Mouse (Mus musculus) kidney, embryonic 15.5 days (tissue): Measurements from ENCODE around the gene Ipo4. TPM values are rescaled to one million over a fixed set of nuclear protein-coding genes. Genes with fewer than 3 reads are reported as not detected.

Source experiments
- ATAC-seq: fragments of 200-750 bp; cut with Nextera tagmentation; replicated peaks from 2 replicates; pipeline ENCODE4 v1.8.0; 2017; ENCODE audit warnings: moderate TSS enrichment; ENCODE audit not compliant: low FRiP score
- H3K27ac ChIP-seq: fragments of 300-500 bp; sonication (generic); 2 replicates; pipeline ENCODE4 v1.5.1; 2015; ENCODE audit warnings: mild to moderate bottlenecking, inconsistent platforms
- H3K27me3 ChIP-seq: fragments of 300-500 bp; sonication (generic); 2 replicates; pipeline ENCODE4 v1.6.1; 2015; ENCODE audit warnings: inconsistent platforms
- H3K36me3 ChIP-seq: fragments of 300-500 bp; sonication (generic); 2 replicates; pipeline ENCODE4 v1.6.1; 2015; ENCODE audit warnings: inconsistent platforms
- H3K4me1 ChIP-seq: fragments of 300-500 bp; sonication (generic); 2 replicates; pipeline ENCODE4 v1.6.1; 2015; ENCODE audit warnings: inconsistent platforms
- H3K4me2 ChIP-seq: fragments of 300-500 bp; sonication (generic); 2 replicates; pipeline ENCODE4 v1.6.1; 2015; ENCODE audit warnings: moderate library complexity, mild to moderate bottlenecking, inconsistent platforms
- H3K4me3 ChIP-seq: fragments of 300-500 bp; sonication (generic); replicated peaks from 2 replicates; pipeline ENCODE4 v1.5.1; 2015; ENCODE audit warnings: mild to moderate bottlenecking, inconsistent platforms
- H3K9ac ChIP-seq: fragments of 300-500 bp; sonication (generic); 2 replicates; pipeline ENCODE4 v1.6.1; 2015; ENCODE audit warnings: mild to moderate bottlenecking, inconsistent platforms
- H3K9me3 ChIP-seq: fragments of 300-500 bp; sonication (generic); replicated peaks from 2 replicates; pipeline ENCODE4 v1.6.1; 2016; ENCODE audit warnings: inconsistent platforms
- whole genome bisulfite sequencing: fragments of 180-500 bp; shearing (Covaris S2); methylation state at CpG from one replicate; pipeline ENCODE4 v1.1.7; 2015; ENCODE audit warnings: mixed read lengths; 5-methylcytosine and 5-hydroxymethylcytosine counted together
- polyA plus RNA-seq: library from polyadenylated mRNA; unstranded; fragments of >200 nt; fragmentation: Nextera tagmentation; extraction: Ambion mirVana; gene quantifications from 2 replicates; pipeline ENCODE4 v1.2.1, GENCODE M21; 2015

The Ipo4 gene
- polyA plus RNA-seq, 1 experiment from 2014 or later, result 115 TPM

GRCm38 (mm10) chr14:55651528-55651927 lies 15.8 kb upstream of the Ipo4 start:
- 90% methylated on average over 7 of the region's 7 CpGs for WGBS

GRCm38 (mm10) chr14:55649884-55650283 lies 14.1 kb upstream of the Ipo4 start, which contains the start of gene Tssk4:
Gene Tssk4 (plus strand): TSS chr14:55650184.
- Histone ChIP-seq H3K4me2 (no peak within 1 kb of the TSS), H3K27me3 (no peaks in the 10 kb centered on the region), H3K9ac (no peak within 1 kb of the TSS), H3K27ac (no peak within 1 kb of the TSS), H3K4me3 (no peak within 1 kb of the TSS), H3K9me3 (no peaks in the 10 kb centered on the region), H3K4me1 (peaks cover 5% of the 10 kb centered on the region), H3K36me3 (peaks cover 11% of the 10 kb centered on the region)
- ATAC-seq, result no peak
- WGBS, result 93% methylated on average over 2 of the region's 2 CpGs

More at GRCm38 (mm10) chr14:55651528-55651927, 15.8 kb upstream of the Ipo4 start:
- Histone ChIP-seq H3K36me3 (peaks cover 6% of the 10 kb centered on the region), H3K4me3 (no peak overlapping the region), H3K9me3 (no peaks in the 10 kb centered on the region), H3K27me3 (no peaks in the 10 kb centered on the region), H3K4me1 (no peaks in the 10 kb centered on the region), H3K4me2 (no peak overlapping the region), H3K9ac (no peak overlapping the region), H3K27ac (no peak overlapping the region)
- no peak for ATAC-seq

DNA sequence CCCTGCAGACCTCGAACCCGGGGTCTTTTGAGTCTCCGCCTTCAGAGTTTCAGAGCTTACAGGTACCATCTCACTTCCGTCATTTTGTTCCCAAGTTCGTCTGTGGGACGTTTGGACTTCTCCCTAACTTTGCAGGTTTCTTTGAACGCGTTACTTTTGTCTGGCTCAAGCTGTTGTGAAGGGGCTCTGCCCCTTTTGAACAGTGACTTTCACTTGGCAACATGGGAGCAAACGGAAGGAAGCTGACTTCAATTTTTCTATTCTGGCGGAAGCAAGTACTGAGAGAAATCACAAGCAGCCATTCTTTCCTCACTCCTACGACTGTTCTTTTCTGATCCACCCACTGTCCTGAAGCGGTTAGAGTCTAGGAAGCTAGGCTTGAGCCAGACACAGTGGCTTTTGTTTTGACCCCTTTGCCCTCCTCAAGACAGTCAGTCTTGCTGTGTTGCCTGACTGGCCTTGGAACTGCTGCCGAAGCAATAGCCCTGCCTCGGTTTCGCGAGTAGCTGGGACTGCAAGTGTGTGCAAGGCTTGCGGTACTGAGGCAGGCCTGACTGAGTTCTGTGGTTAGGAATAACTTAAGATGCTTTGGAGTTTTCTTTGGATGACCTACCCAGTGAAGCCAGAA lies 8.6 kb upstream of the Ipo4 start:
- Histone ChIP-seq H3K4me2 (peak overlapping the region; percentile 63), H3K27ac (peak overlapping the region; percentile 93), H3K9ac (peak overlapping the region; percentile 96), H3K36me3 (peaks cover 36% of the 10 kb centered on the region), H3K27me3 (no peaks in the 10 kb centered on the region), H3K9me3 (no peaks in the 10 kb centered on the region), H3K4me3 (peak overlapping the region; percentile 71), H3K4me1 (peaks cover 24% of the 10 kb centered on the region)
- WGBS, result 19% methylated on average over 17 of the region's 17 CpGs
- ATAC-seq, result no peak

DNA sequence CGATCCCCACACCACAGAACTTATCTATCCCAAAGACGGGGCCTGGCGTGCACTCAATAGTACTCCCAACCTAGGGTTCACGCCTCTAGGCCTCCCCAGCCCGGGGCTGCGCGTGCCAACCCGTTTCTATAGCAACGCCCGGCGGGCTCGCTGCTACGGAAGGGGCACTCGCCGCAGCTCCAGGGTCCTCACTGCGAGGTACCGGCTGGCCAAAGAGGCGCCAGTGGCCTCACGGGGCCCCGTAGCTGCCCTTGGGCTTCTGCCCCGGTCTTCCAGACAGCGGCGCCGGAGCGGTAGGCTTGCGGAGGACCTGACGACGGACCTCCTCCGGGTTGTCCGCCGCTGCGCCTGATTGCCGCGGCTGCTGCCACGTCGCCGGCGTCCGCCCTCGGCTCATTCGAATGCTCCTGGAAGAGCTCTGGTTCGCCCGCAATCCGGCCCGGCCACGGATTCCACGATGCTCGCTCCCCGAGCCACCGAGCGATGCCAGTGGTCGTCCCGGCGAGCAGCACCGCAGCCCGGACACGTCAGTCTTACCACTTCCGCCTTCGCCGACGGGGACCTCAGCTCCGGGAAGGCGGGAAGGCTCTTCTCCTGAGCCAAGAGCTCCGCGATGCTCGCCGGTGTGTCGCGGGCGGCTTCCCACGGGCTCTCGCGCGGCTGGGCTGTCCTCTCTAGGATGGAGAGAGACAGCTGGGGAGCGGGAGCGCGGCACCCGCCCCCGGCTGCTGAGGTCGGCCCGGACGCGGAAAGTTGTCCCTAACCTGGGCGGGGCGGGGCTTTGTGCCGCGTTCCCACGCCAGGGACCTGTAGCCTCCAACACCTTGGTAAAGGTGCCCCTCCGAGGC lies 7.5 kb upstream of the Ipo4 start, which contains the start of gene Tm9sf1:
TSS of gene Tm9sf1 (minus strand) at position 747 of the 848 bp plus-strand sequence.
- Histone ChIP-seq H3K9me3 (no peaks in the 10 kb centered on the region), H3K4me2 (peak within 1 kb of the TSS; percentile 63), H3K4me3 (peak within 1 kb of the TSS; percentile 71), H3K36me3 (peaks cover 47% of the 10 kb centered on the region), H3K27me3 (no peaks in the 10 kb centered on the region), H3K9ac (peak within 1 kb of the TSS; percentile 96), H3K27ac (peak within 1 kb of the TSS; percentile 93), H3K4me1 (peaks cover 24% of the 10 kb centered on the region)
- ATAC-seq, result peak; percentile 90
- WGBS, result under 1% methylated on average over 89 of the region's 89 CpGs

DNA sequence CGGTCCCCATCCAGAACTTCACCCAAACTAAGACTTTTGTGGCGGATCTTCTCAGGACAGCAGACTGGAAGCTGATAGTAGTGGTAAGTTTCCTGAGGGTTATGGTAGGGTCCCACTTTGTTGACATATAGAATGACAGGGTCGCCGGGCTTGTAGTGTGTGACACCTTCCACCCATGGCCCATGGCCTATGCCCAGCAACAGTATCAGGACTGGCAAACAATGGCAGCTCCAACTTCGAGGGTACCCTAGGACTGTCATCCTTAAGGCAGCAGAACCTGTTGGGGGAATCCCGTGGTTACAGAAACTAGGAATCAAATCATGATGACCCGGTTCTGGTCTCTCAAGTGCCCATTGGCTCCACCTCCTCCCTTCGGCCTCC lies 6.9 kb upstream of the Ipo4 start:
- 19% methylated on average over 8 of the region's 8 CpGs for WGBS
- peak overlapping the region; percentile 71 for H3K4me3 ChIP-seq
- no peaks in the 10 kb centered on the region for H3K27me3 ChIP-seq
- peak; percentile 45 for ATAC-seq
- no peaks in the 10 kb centered on the region for H3K9me3 ChIP-seq
- peaks cover 53% of the 10 kb centered on the region for H3K36me3 ChIP-seq
- peak overlapping the region; percentile 63 for H3K4me2 ChIP-seq
- H3K9ac ChIP-seq, result peak overlapping the region; percentile 96
- peak overlapping the region; percentile 93 for H3K27ac ChIP-seq
- H3K4me1 ChIP-seq, result peaks cover 24% of the 10 kb centered on the region

DNA sequence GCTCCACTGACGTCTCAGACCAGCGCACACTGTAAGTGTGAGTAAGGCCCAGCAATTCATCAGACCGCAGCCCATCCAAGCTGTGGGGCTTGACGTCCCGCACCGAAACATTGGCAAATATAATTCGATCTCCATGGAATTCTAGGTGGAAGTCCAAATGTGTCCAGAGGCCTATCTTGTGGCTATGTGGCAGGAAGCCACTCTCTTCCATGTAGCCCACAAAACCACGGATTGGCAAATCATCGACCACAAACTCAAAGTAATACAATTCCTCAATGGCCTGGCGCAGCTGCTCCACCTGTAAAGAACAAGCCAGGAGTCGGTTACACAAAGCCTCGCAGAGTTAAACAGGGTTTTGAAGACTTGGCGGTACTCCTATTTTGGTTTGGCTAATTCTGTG lies 5.5 kb upstream of the Ipo4 start:
- Histone ChIP-seq H3K27me3 (no peaks in the 10 kb centered on the region), H3K36me3 (peaks cover 58% of the 10 kb centered on the region), H3K9me3 (no peaks in the 10 kb centered on the region), H3K9ac (no peak overlapping the region), H3K4me3 (no peak overlapping the region), H3K27ac (no peak overlapping the region), H3K4me1 (peaks cover 25% of the 10 kb centered on the region), H3K4me2 (no peak overlapping the region)
- no peak for ATAC-seq
- WGBS, result 94% methylated on average over 13 of the region's 13 CpGs

DNA sequence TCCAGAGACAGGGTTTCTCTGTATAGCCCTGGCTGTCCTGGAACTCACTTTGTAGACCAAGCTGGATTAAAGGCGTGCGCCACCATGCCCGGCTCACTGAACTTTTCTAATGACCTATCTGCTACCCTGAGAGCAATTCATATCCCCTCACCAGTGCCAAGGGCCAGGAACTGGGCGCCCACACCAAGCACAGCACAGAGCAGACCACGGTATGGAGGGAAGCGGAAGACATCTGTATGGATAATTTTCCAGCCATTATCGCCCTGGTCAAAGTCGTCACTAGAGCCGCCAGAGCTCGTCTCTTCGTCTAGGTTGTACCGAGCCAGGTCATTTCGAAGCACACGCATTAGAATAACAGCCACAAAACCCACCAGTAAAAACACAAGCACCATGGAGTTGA lies 5.1 kb upstream of the Ipo4 start:
- Histone ChIP-seq H3K4me3 (no peak overlapping the region), H3K9ac (no peak overlapping the region), H3K4me1 (peaks cover 29% of the 10 kb centered on the region), H3K4me2 (no peak overlapping the region), H3K36me3 (peaks cover 60% of the 10 kb centered on the region), H3K27ac (no peak overlapping the region), H3K9me3 (no peaks in the 10 kb centered on the region), H3K27me3 (no peaks in the 10 kb centered on the region)
- 95% methylated on average over 14 of the region's 14 CpGs for WGBS
- no peak for ATAC-seq

DNA sequence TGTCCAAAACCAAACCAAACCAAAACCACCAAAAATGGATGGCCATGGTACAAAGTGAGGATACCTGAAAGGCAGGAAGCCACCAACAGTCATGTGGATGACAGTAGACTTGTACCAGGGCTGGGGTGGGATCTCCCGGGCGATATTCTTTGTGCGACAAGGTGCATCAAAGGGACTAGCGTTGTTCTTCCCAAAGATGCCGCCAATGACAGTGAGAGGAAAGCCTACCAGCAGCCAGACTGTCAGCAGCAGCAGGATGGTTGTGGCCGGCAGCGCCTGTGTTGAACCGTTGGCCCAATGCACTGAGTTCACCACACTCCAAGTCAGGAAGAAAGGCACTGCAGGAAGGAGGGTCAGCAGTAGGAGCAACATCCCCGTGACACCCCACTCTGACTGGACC lies 2.0 kb upstream of the Ipo4 start, which contains the start of gene Gm49378:
TSS of gene Gm49378 (minus strand) at position 101 of the 400 bp plus-strand sequence.
- Histone ChIP-seq H3K9ac (no peak within 1 kb of the TSS), H3K4me2 (no peak within 1 kb of the TSS), H3K9me3 (no peaks in the 10 kb centered on the region), H3K36me3 (peaks cover 74% of the 10 kb centered on the region), H3K4me3 (no peak within 1 kb of the TSS), H3K4me1 (peaks cover 28% of the 10 kb centered on the region), H3K27ac (no peak within 1 kb of the TSS), H3K27me3 (no peaks in the 10 kb centered on the region)
- WGBS, result 93% methylated on average over 9 of the region's 9 CpGs
- no peak for ATAC-seq

DNA sequence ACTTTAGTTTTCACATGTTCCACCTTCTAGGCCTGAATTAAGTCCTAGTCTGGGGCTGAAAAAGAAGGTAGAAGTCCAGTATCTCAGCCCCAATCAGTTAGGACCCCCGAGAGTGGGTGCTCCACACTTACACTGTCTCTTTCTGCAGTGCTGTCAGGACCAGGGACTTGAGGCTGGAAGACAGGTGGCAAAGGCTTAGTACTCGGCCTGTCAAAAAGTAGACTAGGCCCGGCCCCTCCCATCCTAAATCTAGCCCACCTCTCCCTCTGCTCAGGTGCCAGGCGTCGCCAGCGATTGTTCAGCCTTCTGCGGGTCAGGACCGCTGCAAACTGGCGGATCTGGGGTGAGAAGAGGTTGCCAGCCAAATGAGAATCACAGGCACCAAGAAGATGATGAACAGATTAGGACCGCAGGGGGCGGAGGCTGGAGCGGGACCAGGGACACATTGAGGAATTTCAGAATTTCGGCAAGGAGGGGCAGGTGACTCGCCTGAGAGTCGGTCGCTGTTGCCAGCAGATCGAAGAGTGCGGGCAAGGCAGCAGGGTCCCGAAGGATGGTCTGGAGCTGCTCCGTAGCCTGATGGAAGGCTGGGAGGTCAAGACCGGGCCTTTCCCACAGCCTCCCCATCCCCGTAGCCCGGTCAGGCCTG lies 759 bp downstream of the Ipo4 start:
- Histone ChIP-seq H3K4me1 (peaks cover 18% of the 10 kb centered on the region), H3K27me3 (no peaks in the 10 kb centered on the region), H3K4me2 (peak overlapping the region; percentile 80), H3K4me3 (peak overlapping the region; percentile 62), H3K27ac (peak overlapping the region; percentile 54), H3K9me3 (no peaks in the 10 kb centered on the region), H3K9ac (peak overlapping the region; percentile 59), H3K36me3 (peaks cover 83% of the 10 kb centered on the region)
- 5% methylated on average over 23 of the region's 23 CpGs for WGBS
- peak; percentile 68 for ATAC-seq

GRCm38 (mm10) chr14:55629312-55629711 lies 6.4 kb downstream of the Ipo4 start:
- Histone ChIP-seq H3K27ac (no peak overlapping the region), H3K4me2 (no peak overlapping the region), H3K9ac (no peak overlapping the region), H3K36me3 (peaks cover 99% of the 10 kb centered on the region), H3K4me1 (peaks cover 4% of the 10 kb centered on the region), H3K4me3 (no peak overlapping the region), H3K9me3 (no peaks in the 10 kb centered on the region), H3K27me3 (no peaks in the 10 kb centered on the region)
- WGBS, result 60% methylated on average over 5 of the region's 5 CpGs
- no peak for ATAC-seq

DNA sequence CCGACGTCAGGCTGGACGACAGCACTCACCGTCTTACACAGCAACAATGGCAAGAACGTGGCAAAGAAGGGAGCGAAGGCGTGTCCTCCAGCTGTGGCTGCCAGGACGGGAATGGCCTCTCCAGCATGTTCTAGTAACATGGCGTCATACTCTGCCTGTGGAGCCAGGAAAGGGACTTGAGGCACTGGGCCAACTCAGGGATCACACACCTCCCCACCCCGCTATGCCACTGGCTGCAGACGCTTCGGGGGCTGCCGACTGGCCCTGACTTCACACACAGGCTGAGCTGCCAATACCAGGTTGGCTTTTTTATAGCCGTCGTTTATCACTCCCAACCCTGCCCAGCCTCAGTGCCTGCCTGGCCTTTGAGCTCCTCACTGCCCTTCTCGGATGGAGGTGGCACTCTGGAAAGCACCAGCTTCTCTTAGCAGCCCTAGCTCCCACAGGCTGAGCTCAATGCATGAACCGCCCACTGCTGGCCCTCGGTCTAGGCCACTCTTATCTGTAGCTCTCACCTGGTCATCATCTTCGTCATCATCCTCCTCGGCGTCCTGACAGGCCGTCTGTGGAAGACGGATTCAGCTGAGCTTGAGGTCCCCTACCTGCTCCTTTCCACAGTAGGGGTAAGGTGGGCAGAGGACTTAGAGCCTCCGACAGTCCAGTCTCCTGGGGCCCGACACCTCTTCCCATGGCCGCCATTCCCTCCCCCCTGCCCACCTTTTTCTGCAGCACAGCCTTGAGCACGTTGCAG lies 7.5 kb downstream of the Ipo4 start:
- Histone ChIP-seq H3K9ac (no peak overlapping the region), H3K27me3 (no peaks in the 10 kb centered on the region), H3K4me1 (no peaks in the 10 kb centered on the region), H3K9me3 (no peaks in the 10 kb centered on the region), H3K4me2 (no peak overlapping the region), H3K27ac (no peak overlapping the region), H3K4me3 (no peak overlapping the region), H3K36me3 (peaks cover 100% of the 10 kb centered on the region)
- WGBS, result 76% methylated on average over 27 of the region's 27 CpGs
- ATAC-seq, result no peak
